Mouse (Mus musculus) olfactory bulb, adult 2 months (tissue): ENCODE measurements around the gene Mphosph9. TPM values are rescaled to one million over a fixed set of nuclear protein-coding genes. Genes with fewer than 3 reads are reported as not detected.
A peak's percentile ranks its signal among the peaks of the same experiment; 100 is the strongest.
"Not testable (repeated sequence)": the region's sequence is repeated elsewhere in the genome, so short reads cannot be mapped to it uniquely, and the experiment has no call there.

Experiments used
- H3K27ac ChIP-seq: fragments of 200-500 bp; 2 replicates; pipeline ENCODE4 v1.5.1; 2012; ENCODE audit warnings: low read depth, low read length; ENCODE audit not compliant: insufficient read depth
- H3K4me1 ChIP-seq: fragments of 200-500 bp; 2 replicates; pipeline ENCODE4 v1.6.1; 2012; ENCODE audit warnings: low read length; ENCODE audit not compliant: control insufficient read depth, insufficient read depth
- H3K4me3 ChIP-seq: fragments of 200-500 bp; 2 replicates; pipeline ENCODE4 v1.5.1; 2012; ENCODE audit warnings: mild to moderate bottlenecking, low read depth, low read length, moderate library complexity; ENCODE audit not compliant: insufficient read depth
- CTCF ChIP-seq: fragments of 200-500 bp; IDR thresholded peaks from 2 replicates; pipeline ENCODE4 v1.5.1; 2012; ENCODE audit warnings: low read depth, mild to moderate bottlenecking, low read length, moderate library complexity; ENCODE audit not compliant: insufficient read depth
- POLR2A ChIP-seq: fragments of 200-500 bp; IDR thresholded peaks from 2 replicates; pipeline ENCODE4 v1.6.1; 2012; ENCODE audit warnings: mild to moderate bottlenecking, low read depth, low read length, moderate library complexity; ENCODE audit not compliant: insufficient read depth
- WGBS: fragments of 180-500 bp; shearing (Covaris S2); methylation state at CpG from one replicate; pipeline ENCODE4 v1.1.7; 2018; 5-methylcytosine and 5-hydroxymethylcytosine counted together
- polyA plus RNA-seq: library from polyadenylated mRNA; stranded (reverse); fragments of >200 nt; gene quantifications from 2 replicates; pipeline ENCODE4 v1.2.4, GENCODE M21; 2012; ENCODE audit warnings: low replicate concordance; ENCODE audit not compliant: missing spikeins, insufficient read depth, insufficient read length

Gene Mphosph9
- not detected in 2 replicates for polyA plus RNA-seq

- peak within 1 kb of the TSS; percentile 86 for H3K4me3 ChIP-seq
- WGBS, result under 1% methylated on average over 72 of the region's 72 CpGs
- TF ChIP-seq POLR2A, result peak; percentile 100
- TF ChIP-seq CTCF, result no peak
Observed at GRCm38 (mm10) chr5:124327510-124328364, at the start of gene Mphosph9, which contains the start of gene 2810006K23Rik. Gene Mphosph9, minus strand, starts transcription at chr5:124327972. Gene 2810006K23Rik, plus strand, starts transcription at chr5:124328089.

GRCm38 (mm10) chr5:124377149-124377548, 49.4 kb upstream of the Mphosph9 start:
- Histone ChIP-seq H3K4me1 (no peaks in the 10 kb centered on the region; the same call in 1 of the 2 replicates), H3K27ac (no peak overlapping the region), H3K4me3 (no peak overlapping the region)
- 85% methylated on average over 4 of the region's 4 CpGs for WGBS
- no peak for TF ChIP-seq POLR2A
- no peak for TF ChIP-seq CTCF

More at GRCm38 (mm10) chr5:124327510-124328364, at the start of gene Mphosph9, which contains the start of gene 2810006K23Rik:
- H3K4me1 ChIP-seq, result peaks cover 6% of the 10 kb centered on the region
- peak within 1 kb of the TSS; percentile 97 for H3K27ac ChIP-seq

GRCm38 (mm10) chr5:124376401-124376800, 48.6 kb upstream of the Mphosph9 start:
- no peak for TF ChIP-seq POLR2A
- TF ChIP-seq CTCF, result no peak
- 98% methylated on average over 1 of the region's 1 CpGs for WGBS
- H3K4me3 ChIP-seq, result no peak overlapping the region
- H3K4me1 ChIP-seq, result no peaks in the 10 kb centered on the region; the same call in 1 of the 2 replicates
- no peak overlapping the region for H3K27ac ChIP-seq

- TF ChIP-seq POLR2A (no peak), CTCF (no peak)
Observed at GRCm38 (mm10) chr5:124374298-124374697, 46.5 kb upstream of the Mphosph9 start.

GRCm38 (mm10) chr5:124366721-124367120, 38.9 kb upstream of the Mphosph9 start:
- Histone ChIP-seq H3K27ac (no peak overlapping the region), H3K4me3 (no peak overlapping the region), H3K4me1 (no peaks in the 10 kb centered on the region)
- no peak for TF ChIP-seq CTCF
- no peak for TF ChIP-seq POLR2A
- WGBS, result 62% methylated on average over 3 of the region's 3 CpGs

More at GRCm38 (mm10) chr5:124374298-124374697, 46.5 kb upstream of the Mphosph9 start:
- Histone ChIP-seq H3K4me1 (no peaks in the 10 kb centered on the region; the same call in 1 of the 2 replicates), H3K27ac (no peak overlapping the region), H3K4me3 (no peak overlapping the region)
- 62% methylated on average over 7 of the region's 7 CpGs for WGBS

GRCm38 (mm10) chr5:124365754-124366153, 38.0 kb upstream of the Mphosph9 start:
- no peaks in the 10 kb centered on the region for H3K4me1 ChIP-seq
- TF ChIP-seq CTCF (no peak), POLR2A (no peak)
- no peak overlapping the region for H3K27ac ChIP-seq
- H3K4me3 ChIP-seq, result no peak overlapping the region
- 72% methylated on average over 2 of the region's 2 CpGs for WGBS

- Histone ChIP-seq H3K27ac (no peak overlapping the region), H3K4me3 (no peak overlapping the region), H3K4me1 (no peaks in the 10 kb centered on the region)
- TF ChIP-seq POLR2A (no peak), CTCF (no peak)
- 82% methylated on average over 6 of the region's 6 CpGs for WGBS
Observed at GRCm38 (mm10) chr5:124364173-124364918, 36.6 kb upstream of the Mphosph9 start.

GRCm38 (mm10) chr5:124362982-124363381, 35.2 kb upstream of the Mphosph9 start, which contains the start of gene Cdk2ap1:
Gene Cdk2ap1, minus strand, starts transcription at chr5:124363082.
- not testable (repeated sequence) for H3K27ac ChIP-seq, H3K4me3 ChIP-seq, H3K4me1 ChIP-seq
- WGBS, result 97% methylated on average over 5 of the region's 5 CpGs
